Mouse (Mus musculus): Measurements from ENCODE around the gene Smr3a.

The Smr3a gene

GRCm38 (mm10) chr5:88002249-88002648 is at the start of gene Smr3a:
TSS of gene Smr3a (plus strand) at chr5:88002549.
- DNase-seq, result no peak

GRCm38 (mm10) chr5:87969201-87969600 is 33.1 kb upstream of the Smr3a start, which contains the start of the genes 2310003L06Rik and Gm28434:
TSS of gene 2310003L06Rik (plus strand) at chr5:87969459.
TSS of gene Gm28434 (plus strand) at chr5:87969517.
- DNase-seq, result no peak

GRCm38 (mm10) chr5:87979139-87979538 is 23.2 kb upstream of the Smr3a start, which contains the start of gene Cabs1:
TSS of gene Cabs1 (plus strand) at chr5:87979439.
- no peak for DNase-seq

GRCm38 (mm10) chr5:87982468-87983214 is 19.7 kb upstream of the Smr3a start:
- DNase-seq, result no peak

- DNase-seq, result no peak
Observed at GRCm38 (mm10) chr5:88005241-88005640, 2.9 kb downstream of the Smr3a start.
